Mouse (Mus musculus) neutrophil, adult 5-6 weeks (primary cell): ENCODE measurements around the gene Abl1. TPM values are rescaled to one million over a fixed set of nuclear protein-coding genes. Genes with fewer than 3 reads are reported as not detected.
A peak's percentile ranks its signal among the peaks of the same experiment; 100 is the strongest.

Experiments used
- ATAC-seq: fragments of 151-379, 151-347 bp; 2 replicates; pipeline ENCODE4 v1.8.0; 2017; ENCODE audit warnings: mild to moderate bottlenecking, moderate TSS enrichment; ENCODE audit not compliant: insufficient number of reproducible peaks, poor library complexity, low FRiP score, severe bottlenecking; ENCODE audit errors: extremely low read depth
- total RNA-seq: library from RNA; stranded (forward); fragments of 200-1000 nt; gene quantifications from 2 replicates; pipeline ENCODE4 v1.2.3, GENCODE M21; 2017

Gene Abl1
- total RNA-seq, result 29.3 and 34.1 TPM in 2 replicates

GRCm38 (mm10) chr2:31688074-31688925 lies at the start of gene Abl1:
TSS of gene Abl1 (plus strand) at chr2:31688376.
- peak; percentile 99 for ATAC-seq

GRCm38 (mm10) chr2:31638581-31639465 lies 49.4 kb upstream of the Abl1 start:
- ATAC-seq, result no peak

GRCm38 (mm10) chr2:31639466-31639760 lies 48.8 kb upstream of the Abl1 start:
- no peak for ATAC-seq

- ATAC-seq, result no peak
Observed at GRCm38 (mm10) chr2:31639901-31640608, 48.1 kb upstream of the Abl1 start, which contains the start of gene Prdm12. TSS of gene Prdm12 (plus strand) at chr2:31640037.

- ATAC-seq, result no peak
Observed at GRCm38 (mm10) chr2:31640609-31641507, 47.3 kb upstream of the Abl1 start.

- ATAC-seq, result no peak
Observed at GRCm38 (mm10) chr2:31641508-31641830, 46.7 kb upstream of the Abl1 start.

GRCm38 (mm10) chr2:31641929-31642328 lies 46.2 kb upstream of the Abl1 start:
- ATAC-seq, result no peak

- no peak for ATAC-seq
Observed at GRCm38 (mm10) chr2:31653971-31654853, 34.0 kb upstream of the Abl1 start.

GRCm38 (mm10) chr2:31654854-31655559 lies 33.2 kb upstream of the Abl1 start:
- no peak for ATAC-seq

GRCm38 (mm10) chr2:31656374-31656773 lies 31.8 kb upstream of the Abl1 start:
- no peak for ATAC-seq

GRCm38 (mm10) chr2:31662939-31663803 lies 25.0 kb upstream of the Abl1 start:
- no peak for ATAC-seq

GRCm38 (mm10) chr2:31663804-31664180 lies 24.4 kb upstream of the Abl1 start:
- ATAC-seq, result no peak

GRCm38 (mm10) chr2:31667332-31667731 lies 20.8 kb upstream of the Abl1 start:
- no peak for ATAC-seq

- ATAC-seq, result peak; percentile 97
Observed at GRCm38 (mm10) chr2:31670551-31671035, 17.6 kb upstream of the Abl1 start, which contains the start of gene Exosc2. TSS of gene Exosc2 (plus strand) at chr2:31670715.

GRCm38 (mm10) chr2:31678641-31679040 lies 9.5 kb upstream of the Abl1 start:
- no peak for ATAC-seq
